Mouse (Mus musculus) embryonic fibroblast, embryonic 13.5 days (primary cell): ENCODE measurements around the gene Mpv17l2.

Experiments used
- CTCF ChIP-seq: IDR thresholded peaks from 2 replicates; pipeline ENCODE4 v1.5.1; 2011; ENCODE audit warnings: mild to moderate bottlenecking, control low read depth, low read length, moderate library complexity, borderline replicate concordance; ENCODE audit not compliant: insufficient read depth
- POLR2A ChIP-seq: IDR thresholded peaks from 2 replicates; pipeline ENCODE4 v1.6.1; 2011; ENCODE audit warnings: low read depth, mild to moderate bottlenecking, control low read depth, low read length, moderate library complexity

- TF ChIP-seq POLR2A = no peak
- no peak for TF ChIP-seq CTCF
These were observed 46.6 kb upstream of the Mpv17l2 start for GRCm38 (mm10) chr8:70807304-70807703.
